Mouse (Mus musculus) forebrain, embryonic 15.5 days (tissue): ENCODE measurements around the gene Ilf3. TPM values are rescaled to one million over a fixed set of nuclear protein-coding genes. Genes with fewer than 3 reads are reported as not detected.

Experiments used
- ATAC-seq: fragments of 200-750 bp; cut with Nextera tagmentation; replicated peaks from 2 replicates; pipeline ENCODE4 v1.8.0; 2017; ENCODE audit warnings: mild to moderate bottlenecking, moderate TSS enrichment, moderate library complexity
- H3K27ac ChIP-seq: fragments of 300-500 bp; sonication (generic); replicated peaks from 2 replicates; pipeline ENCODE4 v1.5.1; 2015; ENCODE audit warnings: mild to moderate bottlenecking, inconsistent platforms
- H3K27me3 ChIP-seq: fragments of 300-500 bp; sonication (generic); 2 replicates; pipeline ENCODE4 v1.6.1; 2015; ENCODE audit warnings: inconsistent platforms
- H3K36me3 ChIP-seq: fragments of 300-500 bp; sonication (generic); 2 replicates; pipeline ENCODE4 v1.6.1; 2015; ENCODE audit warnings: mild to moderate bottlenecking, inconsistent platforms
- H3K4me1 ChIP-seq: fragments of 300-500 bp; sonication (generic); 2 replicates; pipeline ENCODE4 v1.6.1; 2015; ENCODE audit warnings: inconsistent platforms
- H3K4me2 ChIP-seq: fragments of 300-500 bp; sonication (generic); replicated peaks from 2 replicates; pipeline ENCODE4 v1.6.1; 2015; ENCODE audit warnings: mild to moderate bottlenecking, inconsistent platforms
- H3K4me3 ChIP-seq: fragments of 300-500 bp; sonication (generic); 2 replicates; pipeline ENCODE4 v1.5.1; 2015; ENCODE audit warnings: mild to moderate bottlenecking, inconsistent platforms
- H3K9ac ChIP-seq: fragments of 300-500 bp; sonication (generic); replicated peaks from 2 replicates; pipeline ENCODE4 v1.6.1; 2015; ENCODE audit warnings: mild to moderate bottlenecking, inconsistent platforms
- H3K9me3 ChIP-seq: fragments of 300-500 bp; sonication (generic); 2 replicates; pipeline ENCODE4 v1.6.1; 2016; ENCODE audit warnings: inconsistent platforms
- WGBS: fragments of 180-500 bp; shearing (Covaris S2); methylation state at CpG from one replicate; pipeline ENCODE4 v1.1.7; 2015; ENCODE audit warnings: mixed read lengths; 5-methylcytosine and 5-hydroxymethylcytosine counted together
- polyA plus RNA-seq: library from polyadenylated mRNA; unstranded; fragments of >200 nt; fragmentation: Nextera tagmentation; extraction: Ambion mirVana; gene quantifications from 2 replicates; pipeline ENCODE4 v1.2.1, GENCODE M21; 2015

The Ilf3 gene
- polyA plus RNA-seq, 1 experiment from 2014 or later = 307 TPM

DNA sequence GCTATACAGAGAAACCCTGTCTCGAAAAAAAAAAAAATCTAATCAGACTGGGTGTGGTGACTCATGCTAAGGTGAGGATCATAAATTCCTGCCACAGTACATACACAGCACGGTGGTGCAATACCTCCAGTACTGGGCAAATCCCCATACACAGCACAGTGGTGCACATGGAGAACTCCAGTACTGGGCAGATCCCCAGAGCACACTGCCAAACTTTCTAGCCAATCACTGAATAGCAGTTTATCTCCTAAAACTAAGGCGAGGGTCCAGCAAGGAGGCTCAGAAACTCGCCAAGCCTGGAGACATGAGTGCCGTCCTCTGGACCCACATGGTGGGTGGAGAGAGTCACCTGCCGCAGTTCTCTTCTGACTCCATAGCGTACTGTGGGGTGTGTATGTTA, 16.5 kb upstream of the Ilf3 start:
- no peak overlapping the region for H3K4me2 ChIP-seq
- 89% methylated on average over 7 of the region's 7 CpGs for WGBS
- H3K9ac ChIP-seq = no peak overlapping the region
- 0 out of 2 replicates have a peak, but pooled peaks have one; percentile 46 for ATAC-seq
- no peaks in the 10 kb centered on the region for H3K4me1 ChIP-seq
- H3K9me3 ChIP-seq = no peaks in the 10 kb centered on the region
- H3K27me3 ChIP-seq = no peaks in the 10 kb centered on the region
- H3K27ac ChIP-seq = no peak overlapping the region
- H3K4me3 ChIP-seq = no peak overlapping the region
- peaks cover 71% of the 10 kb centered on the region for H3K36me3 ChIP-seq

DNA sequence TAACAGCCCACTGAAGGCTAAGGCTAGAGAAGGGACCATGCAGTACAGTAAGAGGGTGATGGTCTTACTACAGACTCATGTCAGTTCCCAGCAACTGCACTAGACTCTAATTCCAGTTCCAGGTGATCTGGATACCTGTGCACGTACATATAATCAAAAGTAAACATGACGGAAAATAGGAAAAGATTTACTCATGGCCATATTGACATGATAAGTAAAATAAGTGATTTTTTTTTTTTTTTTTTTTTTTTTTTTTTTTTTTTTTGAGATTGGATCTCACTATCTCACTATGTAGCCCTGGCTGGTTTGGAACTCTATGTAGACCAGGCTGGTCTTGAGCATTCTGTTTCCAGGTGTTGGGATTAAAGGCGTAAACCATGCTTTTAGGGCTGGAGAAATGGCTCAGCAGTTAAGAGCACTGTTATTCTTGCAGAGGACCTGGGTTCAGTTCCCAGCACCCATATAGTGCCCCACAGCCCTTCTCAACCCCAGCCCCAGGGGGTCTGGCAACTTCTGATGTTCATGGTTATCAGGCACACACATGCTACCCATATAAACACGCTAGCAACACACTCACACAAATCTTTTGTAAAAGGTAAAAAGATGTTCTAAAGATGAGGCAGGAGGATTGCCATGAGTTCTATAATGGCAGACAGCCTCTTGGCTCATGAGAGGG, 15.8 kb upstream of the Ilf3 start:
- ATAC-seq = no peak
- no peak overlapping the region for H3K27ac ChIP-seq
- H3K4me3 ChIP-seq = no peak overlapping the region
- H3K4me2 ChIP-seq = no peak overlapping the region
- peaks cover 67% of the 10 kb centered on the region for H3K36me3 ChIP-seq
- 88% methylated on average over 4 of the region's 4 CpGs for WGBS
- H3K9me3 ChIP-seq = no peaks in the 10 kb centered on the region
- H3K4me1 ChIP-seq = no peaks in the 10 kb centered on the region
- no peak overlapping the region for H3K9ac ChIP-seq
- no peaks in the 10 kb centered on the region for H3K27me3 ChIP-seq

DNA sequence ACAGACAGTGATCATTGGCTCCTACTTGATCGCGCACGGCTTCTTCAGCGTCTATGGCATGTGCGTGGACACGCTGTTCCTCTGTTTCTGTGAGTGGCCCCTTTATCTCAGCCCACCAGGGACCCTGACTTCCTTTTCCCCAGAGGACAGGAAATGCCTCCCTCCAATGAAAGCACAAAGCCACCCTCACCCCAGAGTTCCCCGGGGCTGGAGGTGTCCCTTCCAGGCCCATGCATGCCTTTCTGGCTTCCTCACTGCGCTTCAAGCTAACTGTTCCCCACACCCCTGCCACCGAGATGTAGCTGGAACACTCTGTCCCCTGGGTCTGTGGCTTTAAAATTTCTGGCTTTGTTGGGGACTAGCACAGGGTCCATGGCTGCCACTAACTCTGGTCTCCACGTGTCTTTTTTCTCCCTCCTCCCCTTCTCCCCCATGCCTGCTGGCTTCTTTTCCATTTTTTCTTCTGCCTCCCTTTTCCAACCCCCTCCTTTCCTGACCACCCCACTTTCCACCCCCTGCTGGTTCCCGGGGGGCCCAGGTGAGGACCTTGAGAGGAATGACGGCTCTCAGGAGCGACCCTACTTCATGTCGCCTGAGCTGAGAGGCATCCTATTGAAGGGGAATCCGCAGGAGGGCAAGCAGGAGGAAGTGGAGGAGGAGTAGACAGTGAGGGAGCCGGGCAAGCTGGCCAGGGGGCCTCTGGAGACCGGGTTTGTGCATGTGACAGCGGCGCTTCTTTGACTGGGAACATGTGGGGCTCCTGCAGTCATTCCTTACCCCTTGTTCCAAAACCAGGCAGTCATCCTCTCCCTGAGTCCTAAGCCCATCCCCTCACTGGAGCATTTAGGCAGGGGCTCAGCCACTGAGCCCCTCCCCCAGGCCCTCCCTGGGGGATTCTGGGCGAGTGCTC, 15.0 kb upstream of the Ilf3 start:
- no peaks in the 10 kb centered on the region for H3K4me1 ChIP-seq
- no peaks in the 10 kb centered on the region for H3K27me3 ChIP-seq
- no peak overlapping the region for H3K4me3 ChIP-seq
- no peak for ATAC-seq
- no peak overlapping the region for H3K4me2 ChIP-seq
- no peaks in the 10 kb centered on the region for H3K9me3 ChIP-seq
- H3K36me3 ChIP-seq = peaks cover 59% of the 10 kb centered on the region
- WGBS = 36% methylated on average over 20 of the region's 20 CpGs
- H3K9ac ChIP-seq = no peak overlapping the region
- H3K27ac ChIP-seq = no peak overlapping the region

DNA sequence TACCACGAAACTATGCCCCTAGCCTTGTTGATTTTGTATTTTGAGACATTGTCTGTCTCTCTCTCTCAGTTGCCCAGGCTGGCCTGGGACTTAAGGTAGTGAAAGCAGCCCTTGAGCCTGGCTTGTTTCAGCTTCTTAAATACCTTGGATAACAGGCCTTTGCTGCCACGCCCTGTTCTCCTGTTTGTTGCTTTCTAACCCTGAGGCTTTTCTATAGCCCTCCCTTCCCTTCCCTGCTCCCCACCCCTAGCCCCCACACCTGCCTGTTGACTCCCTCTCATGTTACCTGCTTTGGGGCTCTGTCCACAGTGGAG, 14.3 kb upstream of the Ilf3 start:
- Histone ChIP-seq H3K27ac (no peak overlapping the region), H3K36me3 (peaks cover 53% of the 10 kb centered on the region), H3K4me3 (no peak overlapping the region), H3K4me1 (no peaks in the 10 kb centered on the region), H3K27me3 (no peaks in the 10 kb centered on the region), H3K9me3 (no peaks in the 10 kb centered on the region), H3K4me2 (no peak overlapping the region), H3K9ac (no peak overlapping the region)
- no peak for ATAC-seq
- WGBS = 55% methylated on average over 2 of the region's 2 CpGs

DNA sequence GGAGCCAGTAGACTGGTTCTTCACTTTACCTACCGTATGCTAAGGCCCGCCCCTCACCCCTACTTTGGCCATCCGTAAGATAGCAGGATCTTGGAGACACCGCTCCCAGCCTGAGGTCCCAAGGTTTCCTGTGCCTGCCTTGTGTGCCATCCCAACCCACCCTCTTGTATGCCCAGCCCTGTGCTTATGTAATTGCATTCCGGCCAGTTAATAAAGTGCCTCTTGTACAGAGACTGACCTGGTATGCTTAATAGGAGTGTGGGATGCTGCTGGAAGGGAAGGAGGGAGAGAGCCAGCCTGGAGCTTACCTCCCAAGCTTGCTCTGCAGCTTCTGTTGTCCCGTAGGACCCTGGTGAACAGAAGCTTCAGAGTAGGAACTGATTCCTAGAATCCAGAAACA, 12.9 kb upstream of the Ilf3 start:
- Histone ChIP-seq H3K4me2 (no peak overlapping the region), H3K27ac (no peak overlapping the region), H3K36me3 (peaks cover 41% of the 10 kb centered on the region), H3K4me1 (no peaks in the 10 kb centered on the region), H3K27me3 (no peaks in the 10 kb centered on the region), H3K4me3 (no peak overlapping the region), H3K9ac (no peak overlapping the region), H3K9me3 (no peaks in the 10 kb centered on the region)
- WGBS = 91% methylated on average over 6 of the region's 6 CpGs
- no peak for ATAC-seq

DNA sequence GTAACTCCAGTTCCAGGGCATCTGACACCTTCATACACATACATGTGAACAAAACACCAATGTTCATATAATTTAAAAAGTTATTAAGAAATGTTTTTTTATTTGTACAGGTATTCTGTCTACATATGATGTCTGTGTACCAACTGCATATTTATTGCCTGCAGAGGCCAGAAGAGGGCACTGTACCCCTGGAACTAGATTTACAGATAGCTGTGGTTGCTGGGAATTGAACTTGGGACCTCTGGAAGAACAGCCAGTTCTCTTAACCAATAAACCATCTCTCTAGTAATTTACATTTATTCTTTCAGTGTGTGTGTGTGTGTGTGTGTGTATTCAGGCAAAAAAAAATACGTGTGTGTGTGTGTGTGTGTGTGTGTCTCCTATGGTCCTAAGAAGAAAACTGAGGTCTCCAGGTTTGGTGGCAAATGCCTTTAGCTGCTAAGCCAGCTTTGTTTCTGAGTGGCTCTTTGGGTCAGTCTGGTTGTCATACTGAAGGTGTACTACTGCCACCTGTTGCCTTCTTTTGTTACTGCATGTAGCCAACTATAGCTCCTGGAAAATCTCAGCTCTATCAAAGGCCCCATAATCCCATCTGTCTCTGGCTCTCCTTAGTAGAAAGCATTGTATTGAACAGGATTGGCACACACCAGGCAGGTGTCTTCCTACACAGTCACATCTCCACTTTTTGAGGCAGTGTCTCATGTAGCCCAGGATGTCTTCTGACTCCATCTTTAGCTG, 10.5 kb upstream of the Ilf3 start:
- H3K4me2 ChIP-seq = no peak overlapping the region
- H3K27me3 ChIP-seq = peaks cover 7% of the 10 kb centered on the region; the same call in 1 of the 2 replicates
- H3K36me3 ChIP-seq = peaks cover 25% of the 10 kb centered on the region
- H3K27ac ChIP-seq = no peak overlapping the region
- no peaks in the 10 kb centered on the region for H3K4me1 ChIP-seq
- no peak overlapping the region for H3K9ac ChIP-seq
- ATAC-seq = 0 out of 2 replicates have a peak, but pooled peaks have one; percentile 32
- no peak overlapping the region for H3K4me3 ChIP-seq
- H3K9me3 ChIP-seq = no peaks in the 10 kb centered on the region
- 0% methylated on average over 1 of the region's 1 CpGs for WGBS

DNA sequence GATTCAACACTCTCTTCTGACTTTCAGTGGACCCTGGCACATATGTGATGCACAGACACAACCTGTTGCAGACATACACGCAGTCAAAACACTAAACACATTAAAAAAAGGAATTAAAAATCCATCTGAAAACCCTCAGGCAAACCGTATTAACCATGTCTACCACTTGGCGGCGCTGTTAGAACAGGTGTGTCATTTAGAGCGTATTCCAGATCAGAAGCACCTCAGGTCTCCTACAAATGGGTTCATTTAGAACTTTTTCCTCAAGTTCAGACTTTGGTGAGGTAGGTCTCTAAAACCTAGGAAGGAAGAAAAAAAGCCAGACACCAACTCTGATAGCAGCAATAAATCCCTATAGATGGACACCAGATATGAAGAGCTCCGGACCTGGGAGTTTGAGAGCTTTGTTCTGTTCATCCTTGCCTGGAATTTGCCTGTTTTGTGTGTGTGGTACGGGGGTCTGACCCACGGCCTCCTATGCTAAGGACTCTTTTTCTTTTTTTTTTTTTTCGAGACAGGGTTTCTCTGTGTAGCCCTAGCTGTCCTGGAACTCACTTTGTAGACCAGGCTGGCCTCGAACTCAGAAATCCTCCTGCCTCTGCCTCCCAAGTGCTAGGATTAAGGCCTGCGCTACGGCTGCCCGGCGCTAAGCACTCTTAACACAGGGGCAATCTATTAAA, 990 bp upstream of the Ilf3 start:
- peak overlapping the region; percentile 75 for H3K4me3 ChIP-seq
- H3K9me3 ChIP-seq = no peaks in the 10 kb centered on the region
- peak overlapping the region; percentile 43 for H3K9ac ChIP-seq
- no peaks in the 10 kb centered on the region for H3K27me3 ChIP-seq
- peaks cover 28% of the 10 kb centered on the region for H3K4me1 ChIP-seq
- WGBS = 40% methylated on average over 14 of the region's 14 CpGs
- H3K4me2 ChIP-seq = peak overlapping the region; percentile 60
- peaks cover 3% of the 10 kb centered on the region; the same call in 1 of the 2 replicates for H3K36me3 ChIP-seq
- peak; percentile 36 for ATAC-seq
- peak overlapping the region; percentile 93 for H3K27ac ChIP-seq

DNA sequence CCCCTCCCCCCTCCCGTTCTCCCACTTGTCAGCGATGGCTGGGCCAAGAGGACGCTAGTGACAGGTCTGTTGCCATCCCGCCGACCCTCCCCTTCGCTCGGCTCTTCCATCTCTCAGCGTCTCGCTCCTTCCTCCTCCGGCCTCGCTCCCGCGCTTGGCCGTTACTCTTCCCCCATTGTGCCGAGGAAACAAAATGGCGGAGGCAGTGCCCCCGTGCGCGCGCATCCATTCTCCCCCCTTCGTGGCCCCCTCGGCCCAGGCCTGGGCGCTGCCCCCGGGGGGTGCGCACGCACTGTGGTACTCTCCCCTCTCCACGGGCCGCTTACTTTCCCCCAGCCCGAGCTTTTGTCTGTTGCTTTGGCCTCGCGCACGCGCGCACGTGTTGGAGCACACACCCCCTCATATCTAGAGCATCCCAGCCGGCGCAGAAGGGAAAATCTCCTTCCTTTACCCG, 487 bp downstream of the Ilf3 start:
- Histone ChIP-seq H3K9ac (peak overlapping the region; percentile 85), H3K36me3 (peaks cover 16% of the 10 kb centered on the region), H3K27ac (peak overlapping the region; percentile 95), H3K9me3 (no peaks in the 10 kb centered on the region), H3K4me3 (peak overlapping the region; percentile 75), H3K4me1 (peaks cover 40% of the 10 kb centered on the region), H3K27me3 (no peaks in the 10 kb centered on the region), H3K4me2 (peak overlapping the region; percentile 61)
- peak; percentile 61 for ATAC-seq
- under 1% methylated on average over 38 of the region's 38 CpGs for WGBS

DNA sequence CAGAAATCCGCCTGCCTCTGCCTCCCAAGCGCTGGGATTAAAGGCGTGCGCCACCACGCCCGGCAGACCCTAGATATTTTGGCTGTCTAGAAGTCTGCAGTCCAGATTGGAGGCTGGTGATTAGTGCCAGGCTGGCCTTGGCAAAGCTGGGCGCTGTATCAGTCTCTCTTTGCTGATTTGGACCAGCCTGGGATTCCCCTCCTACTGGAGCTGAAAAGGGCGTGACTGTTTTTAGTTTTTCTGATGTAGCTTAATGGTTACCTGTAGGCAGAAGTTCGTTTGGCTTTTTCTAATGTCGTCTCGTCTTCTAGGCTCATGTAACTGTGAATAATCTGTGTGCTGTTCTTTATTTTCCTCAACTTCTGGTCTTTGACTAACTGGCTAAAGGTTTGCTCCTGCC, 1.4 kb downstream of the Ilf3 start:
- H3K27ac ChIP-seq = no peak overlapping the region
- 55% methylated on average over 11 of the region's 11 CpGs for WGBS

DNA sequence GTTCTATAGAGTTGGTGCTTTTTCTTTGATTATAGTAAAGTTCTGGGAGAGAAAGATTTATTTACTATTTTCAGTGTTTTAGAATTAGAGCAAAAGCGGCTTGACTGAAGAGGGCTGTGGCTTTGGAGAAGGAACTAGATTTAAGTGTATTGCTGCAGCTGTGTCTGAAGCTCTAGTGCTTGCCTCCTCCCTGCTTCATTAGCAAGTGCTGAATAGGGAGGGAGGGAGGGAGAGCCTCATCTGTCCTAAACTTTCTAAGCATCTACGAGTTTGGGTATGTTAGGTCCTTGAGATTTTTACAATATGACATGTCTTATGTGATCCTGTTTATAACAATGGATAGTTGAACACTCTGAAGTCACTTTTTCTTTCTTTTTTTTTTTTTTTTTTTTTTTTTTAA, 3.2 kb downstream of the Ilf3 start:
- H3K4me3 ChIP-seq = peak overlapping the region; percentile 75
- no peak overlapping the region for H3K27ac ChIP-seq
- no peaks in the 10 kb centered on the region for H3K27me3 ChIP-seq
- WGBS = 71% methylated on average over 2 of the region's 2 CpGs
- H3K9me3 ChIP-seq = no peaks in the 10 kb centered on the region
- H3K36me3 ChIP-seq = peaks cover 18% of the 10 kb centered on the region
- peaks cover 50% of the 10 kb centered on the region for H3K4me1 ChIP-seq
- no peak overlapping the region for H3K9ac ChIP-seq
- peak overlapping the region; percentile 61 for H3K4me2 ChIP-seq
- ATAC-seq = no peak

More for the DNA sequence above, 1.4 kb downstream of the Ilf3 start:
- no peaks in the 10 kb centered on the region for H3K27me3 ChIP-seq
- H3K4me1 ChIP-seq = peaks cover 40% of the 10 kb centered on the region
- peak overlapping the region; percentile 85 for H3K9ac ChIP-seq
- H3K36me3 ChIP-seq = peaks cover 18% of the 10 kb centered on the region
- H3K4me3 ChIP-seq = peak overlapping the region; percentile 75
- no peak for ATAC-seq
- H3K4me2 ChIP-seq = peak overlapping the region; percentile 61
- H3K9me3 ChIP-seq = no peaks in the 10 kb centered on the region

DNA sequence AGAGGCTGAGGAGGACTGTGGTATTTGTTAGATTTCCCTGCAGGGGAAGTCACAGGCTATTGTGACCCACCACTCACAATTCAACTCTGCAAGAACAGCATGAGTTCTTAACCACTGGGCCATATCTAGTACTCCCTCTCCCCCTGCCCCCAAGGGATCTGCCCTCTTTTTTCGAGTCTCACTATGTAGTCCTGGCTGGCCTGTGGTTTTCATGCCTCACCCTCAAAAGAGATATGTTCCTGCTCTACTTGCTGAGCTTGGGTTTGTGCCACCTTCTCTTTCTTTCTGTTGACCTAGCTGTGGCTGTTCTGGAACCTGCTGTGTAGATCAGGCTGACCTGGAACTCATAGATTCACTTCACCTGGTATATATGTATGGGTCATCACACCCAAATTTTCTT, 4.8 kb downstream of the Ilf3 start:
- 87% methylated on average over 1 of the region's 1 CpGs for WGBS
- no peak for ATAC-seq
- H3K4me1 ChIP-seq = peaks cover 52% of the 10 kb centered on the region
- H3K27ac ChIP-seq = no peak overlapping the region
- no peak overlapping the region for H3K4me2 ChIP-seq
- H3K4me3 ChIP-seq = no peak overlapping the region
- H3K27me3 ChIP-seq = no peaks in the 10 kb centered on the region
- peaks cover 18% of the 10 kb centered on the region for H3K36me3 ChIP-seq
- H3K9ac ChIP-seq = no peak overlapping the region
- H3K9me3 ChIP-seq = no peaks in the 10 kb centered on the region
